Mouse (Mus musculus): ENCODE results near the gene Tmprss13. TPM values are rescaled to one million over a fixed set of nuclear protein-coding genes. Genes with fewer than 3 reads are reported as not detected.
A peak's percentile ranks its signal among the peaks of the same experiment; 100 is the strongest.

Gene Tmprss13
- total RNA-seq, 2 experiments from 2014 or later = 3.6 to 3.7 TPM

GRCm38 (mm10) chr9:45376427-45376826, 57.5 kb downstream of the Tmprss13 start:
- no peak for DNase-seq (ENCODE audit: low spot score)
- intact Hi-C loops (cut with DNase I) = no loop called here

- DNase-seq (ENCODE audit: low spot score) = no peak
- intact Hi-C loops (cut with DNase I) = no loop called here
Measured at GRCm38 (mm10) chr9:45376883-45377282, 58.0 kb downstream of the Tmprss13 start.

- DNase-seq (ENCODE audit: low spot score) = no peak
- intact Hi-C loops (cut with DNase I) = loop anchor here (10.0 kb wide), 1 partner anchor 236 kb away; no protein-coding TSS in a partner anchor
Measured at GRCm38 (mm10) chr9:45380411-45381251, 61.7 kb downstream of the Tmprss13 start.

GRCm38 (mm10) chr9:45382336-45382735, 63.4 kb downstream of the Tmprss13 start:
- intact Hi-C loops (cut with DNase I) = loop anchor here (10.0 kb wide), 1 partner anchor 238 kb away; no protein-coding TSS in a partner anchor

GRCm38 (mm10) chr9:45382834-45383233, 63.9 kb downstream of the Tmprss13 start:
- intact Hi-C loops (cut with DNase I) = loop anchor here (10.0 kb wide), 1 partner anchor 238 kb away; no protein-coding TSS in a partner anchor

More at GRCm38 (mm10) chr9:45382336-45382735, 63.4 kb downstream of the Tmprss13 start:
- no peak for DNase-seq (ENCODE audit: low spot score)

GRCm38 (mm10) chr9:45383883-45384282, 65.0 kb downstream of the Tmprss13 start:
- intact Hi-C loops (cut with DNase I) = loop anchor here (2.0 to 10.0 kb wide), 2 partner anchors 15 to 239 kb away; no protein-coding TSS in a partner anchor

More at GRCm38 (mm10) chr9:45382834-45383233, 63.9 kb downstream of the Tmprss13 start:
- no peak for DNase-seq (ENCODE audit: low spot score)

GRCm38 (mm10) chr9:45386698-45387097, 67.8 kb downstream of the Tmprss13 start:
- intact Hi-C loops (cut with DNase I) = loop anchor here (10.0 kb wide), 1 partner anchor 242 kb away; no protein-coding TSS in a partner anchor
- no peak for DNase-seq (ENCODE audit: low spot score)

More at GRCm38 (mm10) chr9:45383883-45384282, 65.0 kb downstream of the Tmprss13 start:
- no peak for DNase-seq (ENCODE audit: low spot score)

- intact Hi-C loops (cut with DNase I) = loop anchor here (1.0 to 10.0 kb wide), 3 partner anchors 43 to 244 kb away; no protein-coding TSS in a partner anchor
- peak; percentile 62 for DNase-seq (ENCODE audit: low spot score)
Measured at GRCm38 (mm10) chr9:45388385-45388994, 69.6 kb downstream of the Tmprss13 start.

GRCm38 (mm10) chr9:45389596-45389995, 70.7 kb downstream of the Tmprss13 start:
- intact Hi-C loops (cut with DNase I) = loop anchor here (1.0 to 10.0 kb wide), 2 partner anchors 168 to 245 kb away; no protein-coding TSS in a partner anchor
- no peak for DNase-seq (ENCODE audit: low spot score)

GRCm38 (mm10) chr9:45391299-45391698, 72.4 kb downstream of the Tmprss13 start:
- DNase-seq (ENCODE audit: low spot score) = no peak
- intact Hi-C loops (cut with DNase I) = no loop called here

- intact Hi-C loops (cut with DNase I) = no loop called here
- DNase-seq (ENCODE audit: low spot score) = no peak
Measured at GRCm38 (mm10) chr9:45395218-45395617, 76.3 kb downstream of the Tmprss13 start.

- DNase-seq (ENCODE audit: low spot score) = no peak
- intact Hi-C loops (cut with DNase I) = no loop called here
Measured at GRCm38 (mm10) chr9:45395796-45396195, 76.9 kb downstream of the Tmprss13 start.

Other genes with a start within 250 kb of the Tmprss13 start
- under 1 TPM; 0.26 to 0.84 TPM for gene Jaml, start 239.9 kb upstream of the Tmprss13 start, total RNA-seq (2021)
- 1 to 10 TPM; 1.1 TPM for gene Scn2b, start 201.3 kb upstream of the Tmprss13 start, total RNA-seq (2021)
- gene Scn4b, start 180.7 kb upstream of the Tmprss13 start, total RNA-seq (2021) = 1 to 10 TPM; 2.5 to 2.8 TPM
- gene BC049352, start 137.1 kb upstream of the Tmprss13 start, total RNA-seq (2021) = not detected
- not detected for gene Tmprss4, start 115.0 kb upstream of the Tmprss13 start, total RNA-seq (2021)
- gene Il10ra, start 50.0 kb upstream of the Tmprss13 start, total RNA-seq (2021) = 1 to 10 TPM; 2.2 to 2.3 TPM
- gene Fxyd6, start 51.1 kb downstream of the Tmprss13 start, total RNA-seq (2021) = 10 to 100 TPM; 16.2 to 17.2 TPM
- gene Fxyd2, start 80.6 kb downstream of the Tmprss13 start, total RNA-seq (2021) = 1 to 10 TPM; 1.5 to 2.7 TPM
- not detected for gene Dscaml1, start 107.5 kb downstream of the Tmprss13 start, total RNA-seq (2021)